Mouse (Mus musculus) mouse embryonic stem cell (cell line): ENCODE results near the gene Ccdc70.
"Not testable (repeated sequence)": the region's sequence is repeated elsewhere in the genome, so short reads cannot be mapped to it uniquely, and the experiment has no call there.

Experiments
- in situ Hi-C, 2 experiments: fragments of 300-500 bp; cut with MboI; formaldehyde crosslinking; loops; 1 replicate in 1 of 2; 3 replicates in 1 of 2; pipeline ENCODE4 v1.14.3; 2019 to 2020; ENCODE audit warnings: low sequenced_read_pairs in 2 of 2, low pct_unique_long_range_greater_than_20kb in 1 of 2, mixed read lengths in 1 of 2; ENCODE audit not compliant: unreplicated experiment in 1 of 2

Gene Ccdc70

DNA sequence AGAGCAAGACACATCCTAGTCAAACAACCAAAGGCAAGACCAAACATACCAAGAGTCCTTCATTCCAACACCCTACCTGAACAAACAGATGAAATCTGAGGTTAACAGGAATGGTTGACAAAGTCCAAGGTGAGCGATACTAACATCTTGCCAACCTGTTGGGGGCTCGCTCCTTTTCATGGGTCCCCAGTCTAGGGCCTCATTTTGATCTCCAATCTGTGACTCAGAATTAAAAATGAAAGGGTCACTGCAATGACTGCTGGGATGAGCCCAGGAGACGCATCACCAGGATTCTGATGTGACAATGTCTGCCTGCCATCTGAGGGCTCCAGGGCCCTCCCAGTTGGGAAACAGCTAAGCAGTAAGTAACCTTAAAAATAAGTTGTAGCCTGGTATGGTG lies at the start of gene Ccdc70:
Gene Ccdc70 (plus strand): TSS at position 301 of the 400 bp plus-strand sequence.
- in situ Hi-C loops = loop anchor here in 1 of 2 experiments (25.0 kb wide), 1 partner anchor 207 kb away; no protein-coding TSS in a partner anchor

DNA sequence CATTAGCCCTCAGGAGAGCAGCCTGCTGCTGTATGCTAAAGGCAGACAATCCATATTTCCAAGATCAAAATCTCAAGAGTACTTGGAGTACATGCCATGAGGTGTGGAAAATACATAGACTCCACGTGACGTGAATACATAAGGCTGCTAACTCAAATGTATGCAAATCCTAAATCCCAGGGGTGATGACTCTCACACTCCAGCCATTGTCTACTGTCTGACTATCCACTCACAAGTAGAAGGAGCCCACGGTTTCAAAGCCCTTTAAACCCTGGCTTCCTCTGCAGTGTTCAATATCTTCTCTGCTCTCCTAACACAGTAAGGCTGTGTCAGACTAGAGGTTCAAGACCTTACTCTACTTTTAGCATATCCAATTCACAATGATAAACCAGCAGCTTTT lies 38.8 kb upstream of the Ccdc70 start:
- in situ Hi-C loops = not testable (repeated sequence)

- in situ Hi-C loops = no loop called here
These were observed 37.0 kb upstream of the Ccdc70 start, which contains the start of gene Defb15 for GRCm38 (mm10) chr8:21932610-21933009. TSS of gene Defb15 (minus strand) at chr8:21932710.

DNA sequence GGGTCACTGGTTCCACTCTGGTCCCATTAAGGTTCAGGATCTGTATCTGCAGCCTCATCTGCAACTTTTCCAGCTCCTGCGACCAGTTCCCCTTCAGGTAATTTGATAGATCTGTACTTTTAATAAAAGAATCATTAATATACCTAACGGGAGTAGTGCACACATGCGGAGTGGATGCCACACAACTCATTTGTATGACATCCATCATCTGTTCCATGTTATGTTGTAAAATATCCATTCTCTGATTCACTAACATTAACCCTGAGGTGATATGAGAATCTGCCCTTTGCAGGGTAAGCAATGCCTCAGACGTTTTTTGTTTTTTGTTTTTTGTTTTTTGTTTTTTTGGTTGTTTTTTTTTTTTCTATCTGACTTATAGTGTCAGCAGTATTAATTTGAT lies 31.5 kb upstream of the Ccdc70 start, which contains the start of gene Defb35:
Gene Defb35 (plus strand): TSS at position 301 of the 400 bp plus-strand sequence.
- in situ Hi-C loops = not testable (repeated sequence)

DNA sequence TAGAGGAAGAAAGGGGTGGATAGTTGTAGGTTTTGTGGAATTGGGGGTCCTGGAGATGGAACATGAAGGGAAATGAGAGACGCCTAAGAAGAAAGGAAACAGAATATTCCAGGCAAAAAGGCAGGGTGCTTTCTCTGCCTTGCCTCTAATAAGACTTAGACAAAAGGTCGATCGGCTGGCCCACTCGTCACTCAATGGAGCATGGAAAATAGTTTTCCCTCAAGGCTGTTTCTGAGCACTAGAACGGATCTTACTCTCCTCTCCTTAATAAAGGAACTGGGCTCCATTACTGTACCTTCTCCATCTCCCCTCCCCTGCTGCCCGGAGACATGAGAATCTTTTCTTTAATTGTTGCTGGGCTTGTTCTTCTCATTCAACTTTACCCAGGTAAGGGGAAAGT lies 23.1 kb upstream of the Ccdc70 start, which contains the start of gene Defb13:
Gene Defb13 (plus strand): TSS at position 301 of the 400 bp plus-strand sequence.
- in situ Hi-C loops = no loop called here

GRCm38 (mm10) chr8:21947311-21948017 lies 22.1 kb upstream of the Ccdc70 start:
- in situ Hi-C loops = no loop called here

DNA sequence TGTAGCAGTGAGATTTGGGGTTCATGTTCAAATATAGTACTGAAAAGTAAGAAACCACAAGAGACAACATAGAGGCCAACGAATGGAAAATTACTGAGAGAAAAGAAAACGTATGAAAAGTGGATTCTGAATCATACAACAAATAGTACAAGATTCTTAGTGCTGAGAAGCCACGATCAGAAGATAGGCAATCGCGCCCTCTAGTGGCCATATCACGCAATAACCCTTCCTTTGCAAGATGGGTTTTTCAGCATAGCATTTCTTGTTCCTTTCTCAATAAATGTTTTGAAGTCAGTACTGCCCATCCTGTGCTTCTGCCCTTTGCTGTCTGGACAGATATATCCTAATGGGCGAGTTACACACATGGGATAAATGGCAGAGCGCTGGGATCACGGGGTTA lies 14.3 kb upstream of the Ccdc70 start:
- in situ Hi-C loops = loop anchor here in 1 of 2 experiments (25.0 kb wide), 1 partner anchor 193 kb away; no protein-coding TSS in a partner anchor

DNA sequence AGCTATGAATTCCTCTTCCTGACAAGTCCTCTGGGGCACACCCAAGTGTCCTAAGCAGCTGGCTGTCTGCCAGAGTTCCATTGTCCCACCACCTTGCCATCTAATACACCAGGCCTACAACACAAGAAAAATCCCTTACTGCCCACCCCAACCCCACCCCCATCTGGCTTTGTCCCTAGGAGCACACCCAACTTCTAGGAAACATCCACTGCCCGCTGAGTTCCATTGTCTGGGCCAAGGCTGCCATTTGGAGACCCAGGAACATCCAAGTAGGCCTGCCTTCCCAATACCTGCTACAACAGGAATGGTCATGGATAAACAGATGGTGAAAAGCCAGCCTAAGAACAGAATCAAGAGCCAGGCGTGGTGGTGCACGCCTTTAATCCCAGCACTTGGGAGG lies 13.2 kb upstream of the Ccdc70 start:
- in situ Hi-C loops = loop anchor here in 1 of 2 experiments (25.0 kb wide), 1 partner anchor 194 kb away; no protein-coding TSS in a partner anchor

DNA sequence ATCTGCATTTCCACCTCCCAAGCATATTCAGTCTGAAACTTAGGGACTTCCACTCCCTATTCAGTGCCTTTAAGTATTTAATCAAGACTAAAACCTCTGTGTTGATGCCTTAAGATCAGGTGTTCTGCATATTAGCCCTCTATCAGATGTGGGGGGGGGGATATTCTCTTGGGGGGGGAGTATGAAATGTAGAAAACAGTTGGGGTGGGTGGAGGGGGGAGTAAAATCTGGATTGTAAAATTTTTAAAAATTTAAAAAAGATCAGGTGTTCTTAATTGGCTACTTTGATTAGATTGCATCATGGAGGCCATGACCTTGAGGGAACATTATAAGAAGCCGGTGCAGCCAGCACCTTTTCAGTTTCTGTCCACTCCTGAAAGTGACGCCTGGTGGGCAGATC lies 11.2 kb upstream of the Ccdc70 start, which contains the start of gene Fam90a1a:
Gene Fam90a1a (plus strand): TSS at position 301 of the 400 bp plus-strand sequence.
- in situ Hi-C loops = loop anchor here in 1 of 2 experiments (25.0 kb wide), 1 partner anchor 196 kb away; no protein-coding TSS in a partner anchor

GRCm38 (mm10) chr8:21966646-21967045 lies 2.9 kb upstream of the Ccdc70 start:
- in situ Hi-C loops = loop anchor here in 1 of 2 experiments (25.0 kb wide), 1 partner anchor 204 kb away; no protein-coding TSS in a partner anchor

- in situ Hi-C loops = no loop called here
These were observed 8.6 kb downstream of the Ccdc70 start for GRCm38 (mm10) chr8:21978193-21978592.

DNA sequence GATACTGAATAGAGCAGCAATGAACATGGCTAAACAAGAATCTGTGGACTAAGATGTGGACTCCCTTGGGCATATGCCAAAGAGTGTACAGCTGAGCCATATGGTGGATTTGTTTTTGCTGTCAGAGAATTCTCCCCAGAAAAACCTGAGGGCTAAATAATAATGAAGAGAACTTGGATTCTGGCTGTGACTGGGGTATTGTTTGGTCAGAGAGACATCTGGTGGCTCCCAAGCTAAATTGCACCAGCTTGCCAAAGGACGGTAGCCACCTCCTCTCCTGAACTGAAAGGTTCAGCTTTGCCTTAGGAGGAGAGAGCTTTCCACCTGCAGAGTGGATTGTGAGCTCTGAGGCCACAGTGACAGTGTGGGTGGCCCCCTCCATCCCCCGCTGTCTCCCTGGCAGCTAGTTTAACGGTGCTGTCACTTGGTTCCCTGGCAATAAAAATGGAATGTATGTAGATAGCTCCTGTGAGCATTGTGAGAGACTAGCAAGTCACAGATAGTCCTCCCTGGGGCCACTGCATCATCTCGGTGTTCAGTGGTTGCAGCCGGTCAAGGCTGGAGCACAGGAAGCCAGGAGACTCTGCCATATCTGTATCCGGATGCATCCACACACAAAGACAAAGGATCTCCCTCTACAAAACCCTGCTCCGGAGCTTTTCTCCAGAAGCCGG lies 12.2 kb downstream of the Ccdc70 start:
- in situ Hi-C loops = no loop called here

DNA sequence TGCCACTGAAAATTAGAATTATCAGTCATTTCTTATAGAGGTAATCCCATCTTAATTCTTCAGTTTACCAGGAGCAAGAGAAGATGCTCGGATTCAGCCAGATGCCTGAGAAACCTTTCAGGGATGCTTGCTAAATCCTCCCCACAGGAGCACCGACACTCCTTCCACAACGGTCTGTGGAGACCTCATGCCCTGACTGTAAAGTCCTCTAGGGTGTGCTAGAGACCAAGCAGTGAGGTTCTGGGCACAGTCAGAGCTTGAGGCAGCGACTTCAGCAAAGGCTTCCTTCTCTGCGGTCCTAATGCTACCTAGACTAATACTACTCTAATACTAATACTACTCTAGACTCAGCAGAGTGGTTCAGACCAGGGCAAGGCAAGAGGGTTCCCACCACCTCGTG lies 22.6 kb downstream of the Ccdc70 start:
- in situ Hi-C loops = no loop called here

DNA sequence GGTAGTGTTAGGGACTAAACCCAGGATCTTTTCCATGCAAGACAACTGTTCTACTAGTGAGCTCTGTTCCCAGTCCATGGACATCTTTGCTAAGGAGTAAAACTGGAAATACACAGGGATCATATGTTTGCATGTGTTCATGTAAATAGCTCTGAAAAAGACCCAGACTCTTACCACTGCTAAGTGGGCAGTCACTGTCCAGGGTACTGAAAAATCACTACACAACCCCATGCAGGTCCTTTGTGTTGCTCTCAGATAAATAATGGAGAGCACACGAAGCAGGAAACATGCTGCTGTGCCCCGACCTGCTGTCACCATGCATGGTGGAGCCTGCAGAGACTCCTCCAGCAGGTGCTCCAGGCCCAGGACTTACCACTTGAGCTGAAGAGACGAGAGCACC lies 25.6 kb downstream of the Ccdc70 start:
- in situ Hi-C loops = no loop called here

GRCm38 (mm10) chr8:22004750-22005522 lies 35.4 kb downstream of the Ccdc70 start:
- in situ Hi-C loops = no loop called here

GRCm38 (mm10) chr8:22006423-22006822 lies 36.8 kb downstream of the Ccdc70 start:
- in situ Hi-C loops = no loop called here

DNA sequence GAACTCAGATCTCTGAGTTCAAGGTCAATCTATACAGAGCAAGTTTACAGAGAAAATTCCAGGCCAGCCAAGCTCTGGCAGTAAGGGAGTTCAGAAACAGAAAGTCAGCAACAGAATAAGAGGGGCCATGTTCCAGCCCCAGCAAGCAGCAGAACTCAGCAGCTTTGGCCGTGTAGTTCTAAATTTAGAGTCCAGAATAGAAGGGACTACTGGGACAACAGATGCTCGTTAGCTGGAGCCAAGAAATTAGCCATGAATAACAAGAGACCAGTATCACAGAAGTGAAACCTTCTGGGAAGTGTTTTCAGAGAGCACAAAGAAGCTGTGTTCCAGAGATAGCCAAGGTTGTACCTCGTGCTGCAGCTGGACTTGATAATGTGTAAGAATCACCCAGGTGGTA lies 39.8 kb downstream of the Ccdc70 start:
- in situ Hi-C loops = no loop called here

DNA sequence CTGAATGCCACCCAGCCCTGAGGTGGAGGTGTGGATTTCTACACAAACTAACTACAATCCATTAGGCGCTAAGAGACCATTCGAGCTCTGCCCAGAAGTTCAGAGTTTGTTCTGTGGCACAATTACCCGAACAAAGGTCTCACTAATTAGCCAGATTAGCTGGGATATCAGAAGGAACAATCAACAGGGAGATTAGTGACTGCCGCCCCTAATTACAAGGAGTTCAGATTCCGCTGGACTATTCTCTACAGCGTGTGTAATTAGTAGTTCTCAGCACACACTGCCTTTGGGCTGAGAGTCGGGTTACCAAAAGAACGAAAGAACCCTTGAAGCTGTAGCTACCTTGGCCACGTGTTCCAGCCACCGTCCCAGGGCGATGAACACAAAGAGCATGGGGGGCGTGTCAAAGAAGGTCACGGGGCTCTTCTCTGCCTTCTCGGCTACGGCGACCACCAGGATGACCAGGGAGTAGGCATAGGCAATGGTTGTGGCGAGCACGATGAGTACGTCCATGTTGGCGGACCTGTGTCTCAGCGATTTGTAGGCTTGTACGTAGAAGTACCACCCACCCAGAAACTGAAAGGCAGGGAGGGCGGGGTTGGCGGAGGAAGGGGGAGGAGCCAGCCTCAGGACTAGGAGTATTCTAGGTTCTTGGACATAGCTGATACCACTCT lies 43.6 kb downstream of the Ccdc70 start:
- in situ Hi-C loops = no loop called here
